Mouse (Mus musculus): ENCODE results near the gene Gm732. TPM values are rescaled to one million over a fixed set of nuclear protein-coding genes. Genes with fewer than 3 reads are reported as not detected.

The Gm732 gene
- polyA plus RNA-seq (2014; fragmentation: Nextera tagmentation; extraction: Ambion mirVana), result not detected in 2 replicates

GRCm38 (mm10) chrX:107948365-107948764, at the start of gene Gm732:
Gene Gm732 (minus strand): TSS chrX:107948465.
- Histone ChIP-seq H3K4me1 (ENCODE audit: control insufficient read depth, insufficient read depth, low read length) (no peaks in the 10 kb centered on the region), H3K4me2 (no peak within 1 kb of the TSS), H3K9me3 (replicated peaks; ENCODE audit: control insufficient read depth, low read length) (no peaks in the 10 kb centered on the region), H3K27ac (ENCODE audit: low read depth, low read length) (no peak within 1 kb of the TSS), H3K9ac (ENCODE audit: low read depth, low read length) (no peak within 1 kb of the TSS), H3K36me3 (ENCODE audit: control insufficient read depth, insufficient read depth, low read length) (no peaks in the 10 kb centered on the region), H3K4me3 (ENCODE audit: low read depth, low read length) (no peak within 1 kb of the TSS), H3K27me3 (ENCODE audit: control insufficient read depth, insufficient read depth, low read length) (no peaks in the 10 kb centered on the region)
- 63% methylated on average over 1 of the region's 1 CpGs for WGBS (ENCODE audit: insufficient replicate concordance)
- no peak for ATAC-seq (replicated peaks; ENCODE audit: insufficient number of reproducible peaks, low FRiP score, low TSS enrichment)

Other genes starting within 250 kb of the Gm732 start
- gene Tent5d, start 155.9 kb downstream of the Gm732 start, polyA plus RNA-seq (2014; fragmentation: Nextera tagmentation; extraction: Ambion mirVana), result 2.6 and 3.2 TPM in 2 replicates
- gene 2610002M06Rik, start 132.1 kb downstream of the Gm732 start, polyA plus RNA-seq (2014; fragmentation: Nextera tagmentation; extraction: Ambion mirVana), result 14.3 and 14.6 TPM in 2 replicates

All from heart, embryonic 11.5 days (tissue).